Mouse (Mus musculus): ENCODE measurements at regions not wholly inside any gene's neighbourhood (a gene's known extent, or its start where the extent isn't known, plus 50 kb on each side); places are given as distances from the start of the nearest gene placed in this dataset.

DNA sequence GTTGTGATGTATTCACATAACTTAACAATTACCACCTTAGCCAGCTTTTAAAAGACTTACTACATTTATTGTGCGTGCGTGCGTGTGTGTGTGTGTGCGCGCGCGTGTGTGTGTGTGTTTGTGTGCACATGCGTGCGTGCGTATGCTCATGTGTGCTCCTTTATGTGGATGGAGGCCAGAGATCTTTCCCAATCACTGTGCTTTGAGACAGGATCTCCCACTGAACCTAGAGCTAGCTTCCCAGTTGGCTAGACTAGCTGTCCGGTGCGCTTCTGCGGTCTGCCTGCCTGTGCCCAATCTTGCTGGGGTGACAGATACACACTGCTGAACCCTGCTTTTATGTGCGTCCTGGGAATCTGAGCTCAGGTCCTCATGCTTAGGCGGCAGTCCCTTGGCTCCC lies 50.1 kb upstream of the Arhgap29 start:
- TF ChIP-seq CTCF (IDR thresholded peaks at IDR 0.05; ENCODE audit: low read depth, low read length): no peak
- TF ChIP-seq POLR2A (IDR thresholded peaks at IDR 0.05; ENCODE audit: borderline replicate concordance, low read depth, low read length): no peak
